Mouse (Mus musculus) cerebellum, postnatal 4 days (tissue): ENCODE data around the gene Fbxl15.
A peak's percentile ranks its signal among the peaks of the same experiment; 100 is the strongest.

Experiments used
- DNase-seq, 2 experiments: peaks; one replicate each; pipeline ENCODE4 v3.0.0; 2022; ENCODE audit warnings: low spot score in 2 of 2, mixed read lengths in 1 of 2

Fbxl15 gene

GRCm38 (mm10) chr19:46328081-46329030, at the start of gene Fbxl15:
Gene Fbxl15, plus strand, starts transcription at chr19:46328184.
- DNase-seq, result peak; percentile 83 to 93

- DNase-seq, result no peak
These were observed 45.7 kb upstream of the Fbxl15 start for GRCm38 (mm10) chr19:46282081-46282849.

GRCm38 (mm10) chr19:46284686-46285085, 43.3 kb upstream of the Fbxl15 start:
- DNase-seq, result no peak

- no peak for DNase-seq
These were observed 42.4 kb upstream of the Fbxl15 start for GRCm38 (mm10) chr19:46285631-46286030.

GRCm38 (mm10) chr19:46286047-46286446, 41.9 kb upstream of the Fbxl15 start:
- peak in 1 of 2 experiments; percentile 70 for DNase-seq

GRCm38 (mm10) chr19:46286926-46287325, 41.1 kb upstream of the Fbxl15 start:
- no peak for DNase-seq

- DNase-seq, result no peak
These were observed 40.4 kb upstream of the Fbxl15 start for GRCm38 (mm10) chr19:46287566-46287965.

GRCm38 (mm10) chr19:46290535-46291105, 37.4 kb upstream of the Fbxl15 start:
- DNase-seq, result no peak

- DNase-seq, result no peak
These were observed 31.0 kb upstream of the Fbxl15 start for GRCm38 (mm10) chr19:46296938-46297337.

- DNase-seq, result no peak
These were observed 27.5 kb upstream of the Fbxl15 start for GRCm38 (mm10) chr19:46300294-46301045.

- DNase-seq, result no peak
These were observed 25.4 kb upstream of the Fbxl15 start for GRCm38 (mm10) chr19:46302551-46302950.

- peak in 1 of 2 experiments; percentile 11 for DNase-seq
These were observed 24.5 kb upstream of the Fbxl15 start for GRCm38 (mm10) chr19:46303251-46304215.

- DNase-seq, result peak; percentile 49 to 84
These were observed 23.7 kb upstream of the Fbxl15 start, which contains the start of gene Nfkb2 for GRCm38 (mm10) chr19:46304216-46304841. Gene Nfkb2, plus strand, starts transcription at chr19:46304320.

GRCm38 (mm10) chr19:46304908-46305333, 23.1 kb upstream of the Fbxl15 start:
- peak; percentile 8 to 17 for DNase-seq

- DNase-seq, result peak; percentile 37 to 62
These were observed 22.3 kb upstream of the Fbxl15 start for GRCm38 (mm10) chr19:46305432-46306267.

- DNase-seq, result no peak
These were observed 21.7 kb upstream of the Fbxl15 start for GRCm38 (mm10) chr19:46306268-46306610.

- DNase-seq, result peak; percentile 1 to 13
These were observed 21.2 kb upstream of the Fbxl15 start for GRCm38 (mm10) chr19:46306751-46307289.

- peak in 1 of 2 experiments; percentile 17 for DNase-seq
These were observed 20.2 kb upstream of the Fbxl15 start for GRCm38 (mm10) chr19:46307781-46308180.
